Mouse (Mus musculus) heart, embryonic 10.5 days (tissue): ENCODE data around the gene Pbxip1. TPM values are rescaled to one million over a fixed set of nuclear protein-coding genes. Genes with fewer than 3 reads are reported as not detected.
A peak's percentile ranks its signal among the peaks of the same experiment; 100 is the strongest.

ENCODE experiments used
- DNase-seq: peaks from one replicate; pipeline ENCODE4 v3.0.0-alpha.2; 2017; ENCODE audit warnings: low spot score
- H3K27ac ChIP-seq: fragments of 300-500 bp; sonication (generic); 2 replicates; pipeline ENCODE4 v1.5.1; 2016; ENCODE audit warnings: mild to moderate bottlenecking
- H3K27me3 ChIP-seq: fragments of 300-500 bp; sonication (generic); 2 replicates; pipeline ENCODE4 v1.6.1; 2016; ENCODE audit warnings: mild to moderate bottlenecking; ENCODE audit not compliant: poor library complexity, insufficient read depth, severe bottlenecking
- H3K36me3 ChIP-seq: fragments of 300-500 bp; sonication (generic); 2 replicates; pipeline ENCODE4 v1.6.1; 2016; ENCODE audit warnings: mild to moderate bottlenecking, moderate library complexity
- H3K4me1 ChIP-seq: fragments of 300-500 bp; sonication (generic); 2 replicates; pipeline ENCODE4 v1.6.1; 2016; ENCODE audit warnings: mild to moderate bottlenecking
- H3K4me3 ChIP-seq: fragments of 300-500 bp; sonication (generic); 2 replicates; pipeline ENCODE4 v1.5.1; 2016; ENCODE audit warnings: mild to moderate bottlenecking, moderate library complexity
- H3K9me3 ChIP-seq: fragments of 300-500 bp; sonication (generic); 2 replicates; pipeline ENCODE4 v1.6.1; 2016; ENCODE audit warnings: mild to moderate bottlenecking, moderate library complexity
- WGBS: fragments of 180-500 bp; shearing (Covaris S2); methylation state at CpG from one replicate; pipeline ENCODE4 v1.1.7; 2016; 5-methylcytosine and 5-hydroxymethylcytosine counted together
- polyA plus RNA-seq: library from polyadenylated mRNA; unstranded; fragments of >200 nt; fragmentation: Nextera tagmentation; extraction: Ambion mirVana; gene quantifications from 2 replicates; pipeline ENCODE4 v1.2.1, GENCODE M21; 2016

Gene Pbxip1
- polyA plus RNA-seq: 46.5 and 68.4 TPM in 2 replicates

DNA sequence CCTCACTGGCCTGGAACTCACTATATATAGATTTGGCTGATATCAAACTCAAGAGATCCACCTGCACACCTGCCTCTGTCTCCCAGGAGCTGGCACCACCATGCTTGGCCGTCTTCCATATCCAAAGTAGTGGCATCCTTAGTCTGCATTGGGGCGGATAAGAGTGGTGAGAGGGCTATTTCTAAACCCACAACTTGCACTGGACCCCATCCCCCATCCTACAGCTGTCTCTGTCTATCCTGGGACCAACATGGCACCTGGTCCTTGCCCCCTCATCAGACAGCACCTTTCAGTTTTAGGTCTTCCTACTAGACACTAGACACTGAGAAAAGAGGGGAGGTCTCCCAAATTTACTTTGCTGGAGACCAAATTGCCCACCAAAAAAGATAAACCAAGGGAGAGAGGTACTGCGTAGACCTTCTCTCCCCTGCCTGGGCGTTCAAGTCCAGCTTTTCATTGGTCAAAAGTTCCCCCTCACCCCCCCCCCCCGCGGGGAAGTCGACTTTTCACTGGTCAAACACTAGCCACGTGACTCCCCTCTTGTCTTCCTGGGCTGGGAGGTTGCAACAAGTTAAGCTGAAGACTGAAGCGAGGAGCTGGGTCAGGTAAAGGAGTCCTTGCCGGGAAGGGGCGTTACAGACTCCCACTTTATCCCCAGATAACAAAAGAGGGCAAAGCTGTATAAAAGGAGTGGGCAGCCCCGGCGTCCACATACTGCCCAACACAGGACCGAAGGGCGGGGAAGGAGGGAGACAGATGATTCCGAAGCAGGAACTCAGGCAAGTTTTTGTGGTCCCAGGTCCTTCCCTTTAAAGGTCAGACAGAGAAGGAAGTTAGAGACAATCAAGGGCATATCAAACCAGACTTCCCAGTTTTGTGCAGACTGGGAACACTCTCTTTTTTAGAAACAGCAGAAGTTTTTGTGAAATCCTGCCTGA, at the start of gene Pbxip1:
Pbxip1 (plus strand) TSS at position 531 of the 938 bp plus-strand sequence.
- H3K27me3 ChIP-seq: no peaks in the 10 kb centered on the region
- H3K4me3 ChIP-seq: peak within 1 kb of the TSS; percentile 71
- peak within 1 kb of the TSS; percentile 92 for H3K27ac ChIP-seq
- 4% methylated on average over 16 of the region's 16 CpGs for whole genome bisulfite sequencing
- peak; percentile 96 for DNase-seq
- H3K4me1 ChIP-seq: peaks cover 41% of the 10 kb centered on the region
- H3K36me3 ChIP-seq: peaks cover 49% of the 10 kb centered on the region
- no peaks in the 10 kb centered on the region for H3K9me3 ChIP-seq

DNA sequence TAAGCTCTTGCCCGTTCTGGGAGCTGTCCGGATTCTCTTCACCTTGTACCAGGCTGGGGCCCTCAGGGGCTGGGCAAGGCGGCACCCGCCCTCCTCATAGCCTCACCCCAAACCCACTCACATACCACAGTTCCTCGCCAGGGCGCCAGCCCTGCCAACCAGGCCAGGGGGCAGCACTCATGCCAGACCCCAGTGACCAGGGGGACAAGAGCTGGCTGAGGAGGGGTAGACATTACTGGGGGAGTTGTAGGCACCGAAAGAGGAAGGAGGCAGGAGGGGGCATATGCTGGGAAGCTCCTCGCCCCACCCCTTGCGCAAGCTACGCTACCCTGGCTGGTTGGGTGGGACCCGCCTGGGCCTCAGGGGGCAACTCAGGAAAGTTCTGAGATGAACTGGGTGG, 48.9 kb upstream of the Pbxip1 start:
- Histone ChIP-seq H3K4me3 (0 out of 2 replicates have a peak overlapping the region, but pooled peaks have one; percentile 6), H3K27ac (peak overlapping the region; percentile 57; the same call in 1 of the 2 replicates), H3K4me1 (peaks cover 72% of the 10 kb centered on the region), H3K9me3 (no peaks in the 10 kb centered on the region), H3K27me3 (peaks cover 12% of the 10 kb centered on the region), H3K36me3 (no peaks in the 10 kb centered on the region)
- 76% methylated on average over 11 of the region's 11 CpGs for WGBS
- DNase-seq: no peak

DNA sequence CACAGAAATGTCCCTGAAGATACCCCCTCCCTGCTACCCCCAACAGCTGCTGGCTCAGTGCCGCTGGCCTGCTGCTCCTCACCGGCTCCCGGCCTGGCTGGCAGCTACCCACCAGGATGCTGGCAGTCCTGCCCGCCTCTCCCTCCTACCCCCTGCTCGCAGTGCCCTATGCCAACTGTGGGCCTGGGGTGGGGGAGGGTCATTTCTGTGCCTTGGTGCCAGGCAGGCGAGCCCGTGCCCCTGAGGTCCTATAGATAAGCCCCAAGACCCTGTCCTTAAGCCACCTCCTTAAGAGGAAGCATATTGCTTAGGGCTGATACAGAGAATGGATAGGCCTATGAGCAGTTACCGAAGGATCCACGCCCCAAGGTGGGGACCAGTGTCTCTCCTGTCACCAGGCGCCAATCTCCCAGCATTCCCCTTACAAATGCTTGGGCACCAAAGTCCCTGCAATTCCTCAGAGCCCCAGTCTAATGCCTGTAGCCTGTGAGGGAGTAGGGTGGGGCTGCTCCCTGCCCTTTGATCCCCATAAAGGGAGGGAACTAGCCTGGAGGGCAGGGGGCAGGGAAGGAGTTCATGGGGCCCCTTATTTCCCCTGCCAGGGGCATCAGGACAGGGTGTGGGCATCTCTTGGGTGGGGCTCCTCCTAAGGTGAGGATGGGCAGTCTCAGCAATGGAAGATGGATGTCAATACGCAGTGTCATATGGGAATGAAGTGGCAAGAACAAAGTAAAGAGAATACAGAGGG, 48.2 kb upstream of the Pbxip1 start:
- peaks cover 78% of the 10 kb centered on the region for H3K4me1 ChIP-seq
- WGBS: 74% methylated on average over 11 of the region's 11 CpGs
- H3K27me3 ChIP-seq: peaks cover 12% of the 10 kb centered on the region
- no peaks in the 10 kb centered on the region for H3K36me3 ChIP-seq
- DNase-seq: no peak
- H3K9me3 ChIP-seq: no peaks in the 10 kb centered on the region
- H3K27ac ChIP-seq: no peak overlapping the region
- H3K4me3 ChIP-seq: 0 out of 2 replicates have a peak overlapping the region, but pooled peaks have one; percentile 27

GRCm38 (mm10) chr3:89388901-89389740, 47.4 kb upstream of the Pbxip1 start:
- Histone ChIP-seq H3K36me3 (no peaks in the 10 kb centered on the region), H3K4me3 (no peak overlapping the region), H3K9me3 (no peaks in the 10 kb centered on the region), H3K27me3 (peaks cover 12% of the 10 kb centered on the region), H3K27ac (peak overlapping the region; percentile 22; the same call in 1 of the 2 replicates), H3K4me1 (peaks cover 84% of the 10 kb centered on the region)
- DNase-seq: no peak
- 45% methylated on average over 6 of the region's 6 CpGs for WGBS

DNA sequence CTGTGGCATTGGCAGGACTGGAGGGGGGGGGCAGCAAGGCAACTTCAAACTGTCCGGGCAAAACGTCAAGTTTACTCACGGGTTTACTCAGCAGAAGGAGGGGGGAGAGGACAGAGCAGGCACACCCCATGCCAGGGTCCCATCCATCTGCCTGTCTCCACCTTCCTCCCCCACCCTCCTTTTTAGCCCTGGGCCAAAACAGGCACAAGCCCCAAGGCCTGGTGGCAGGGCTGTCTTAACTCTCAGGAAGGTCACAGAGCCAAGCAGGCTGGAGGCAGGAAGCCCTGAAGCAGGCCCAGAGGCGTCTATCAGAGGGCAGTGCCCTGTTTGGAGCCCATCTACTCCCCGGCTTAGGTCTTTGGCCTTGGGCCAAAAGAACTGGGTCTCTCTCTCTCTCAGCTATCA, 46.4 kb upstream of the Pbxip1 start:
- H3K27me3 ChIP-seq: peaks cover 12% of the 10 kb centered on the region
- H3K9me3 ChIP-seq: no peaks in the 10 kb centered on the region
- peak overlapping the region; percentile 79; the same call in 1 of the 2 replicates for H3K4me3 ChIP-seq
- DNase-seq: no peak
- H3K27ac ChIP-seq: peak overlapping the region; percentile 56
- no peaks in the 10 kb centered on the region for H3K36me3 ChIP-seq
- whole genome bisulfite sequencing: 62% methylated on average over 5 of the region's 5 CpGs
- H3K4me1 ChIP-seq: peaks cover 84% of the 10 kb centered on the region

DNA sequence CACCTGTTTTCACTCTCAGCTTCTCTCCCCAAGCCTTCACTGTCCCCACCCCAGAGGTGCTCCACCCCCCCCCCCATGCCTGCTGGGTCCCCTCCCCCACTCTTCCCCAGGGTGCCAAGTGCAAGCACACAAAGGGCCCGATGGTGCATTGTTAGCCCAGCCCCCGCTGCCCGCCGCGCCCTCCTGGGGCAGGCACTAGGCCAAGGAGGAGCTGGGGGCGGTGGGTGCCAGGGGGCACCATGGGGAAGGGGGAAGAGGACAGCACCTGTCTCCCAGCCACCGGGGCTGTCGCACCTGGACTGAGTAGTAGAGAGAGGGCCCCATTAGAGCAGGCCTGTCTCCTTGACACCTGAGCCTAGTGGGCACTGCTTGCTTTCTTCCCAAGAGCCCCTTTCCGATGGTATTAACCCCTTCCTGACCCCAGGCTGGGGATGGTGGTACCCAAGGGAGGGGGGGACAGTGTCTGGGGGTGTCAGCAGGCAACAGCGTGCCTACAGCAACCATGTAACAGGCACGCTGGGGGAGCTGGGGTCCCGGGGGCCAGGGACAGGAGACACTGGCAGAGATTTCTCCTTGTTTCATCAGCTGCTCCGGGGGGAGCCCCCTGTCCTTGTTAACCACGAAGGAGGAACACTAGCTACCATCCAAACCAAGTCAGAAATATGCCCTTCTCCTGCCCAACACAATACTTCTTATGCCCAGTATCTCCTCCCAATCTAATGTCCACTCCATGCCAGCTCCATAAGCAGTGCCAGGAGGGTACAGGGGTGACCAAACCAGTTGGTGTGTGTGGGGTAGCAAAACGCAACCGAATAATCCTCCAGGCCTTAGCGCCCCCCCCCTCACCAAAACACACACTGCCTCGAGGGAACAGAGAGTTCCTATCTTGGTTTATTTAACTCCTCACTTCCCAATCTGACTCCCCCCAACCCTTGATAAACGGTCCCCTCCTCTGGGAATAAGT, 45.5 kb upstream of the Pbxip1 start:
- Histone ChIP-seq H3K9me3 (no peaks in the 10 kb centered on the region), H3K4me3 (peak overlapping the region; percentile 79), H3K4me1 (peaks cover 86% of the 10 kb centered on the region), H3K27ac (peak overlapping the region; percentile 93), H3K36me3 (no peaks in the 10 kb centered on the region), H3K27me3 (peaks cover 9% of the 10 kb centered on the region)
- no peak for DNase-seq
- 15% methylated on average over 19 of the region's 19 CpGs for WGBS

DNA sequence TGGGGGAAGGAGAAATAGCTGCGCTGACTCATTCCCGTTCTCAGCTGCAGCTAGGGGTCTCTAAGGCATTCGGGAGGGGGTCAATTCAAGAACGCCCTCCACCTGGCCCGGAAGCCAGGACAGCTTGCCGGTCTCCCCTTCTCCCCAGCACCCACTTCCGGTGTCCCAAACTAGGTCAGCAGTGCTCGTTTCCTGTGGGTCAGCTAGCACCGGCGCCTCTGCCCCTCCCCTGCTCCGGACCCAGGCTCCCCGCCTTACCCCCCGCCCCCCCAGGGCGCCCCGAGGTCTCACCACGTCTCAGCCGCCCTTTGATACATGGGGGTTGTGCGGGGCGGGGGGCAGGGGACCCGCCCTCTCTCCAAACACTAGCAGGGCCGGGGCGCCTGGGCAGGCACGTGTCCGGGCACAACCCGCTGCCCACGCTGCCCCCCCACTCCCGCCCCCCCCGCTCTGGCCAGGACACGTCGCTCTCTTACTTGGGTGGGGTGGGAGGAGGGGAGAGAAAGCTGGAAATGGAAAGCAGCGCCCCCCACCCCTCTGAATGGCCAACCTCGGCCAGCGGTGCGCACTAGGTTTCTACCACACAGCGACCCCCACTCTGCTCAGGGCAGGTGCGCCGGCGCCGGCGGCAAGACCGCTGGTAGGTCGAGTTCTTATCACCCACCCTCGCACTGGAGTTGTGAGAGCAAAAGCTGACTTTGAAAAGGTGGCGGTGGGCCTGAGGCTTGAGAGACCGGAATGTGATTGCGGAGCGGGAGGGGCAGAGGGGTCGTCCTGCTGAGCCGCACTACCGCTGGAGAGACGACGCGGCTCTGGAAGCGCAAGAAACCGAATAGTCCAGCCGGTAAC, 44.6 kb upstream of the Pbxip1 start:
- Histone ChIP-seq H3K27me3 (peaks cover 9% of the 10 kb centered on the region), H3K27ac (peak overlapping the region; percentile 93), H3K36me3 (no peaks in the 10 kb centered on the region), H3K9me3 (no peaks in the 10 kb centered on the region), H3K4me3 (peak overlapping the region; percentile 79), H3K4me1 (peaks cover 93% of the 10 kb centered on the region)
- DNase-seq: no peak
- WGBS: under 1% methylated on average over 55 of the region's 56 CpGs

DNA sequence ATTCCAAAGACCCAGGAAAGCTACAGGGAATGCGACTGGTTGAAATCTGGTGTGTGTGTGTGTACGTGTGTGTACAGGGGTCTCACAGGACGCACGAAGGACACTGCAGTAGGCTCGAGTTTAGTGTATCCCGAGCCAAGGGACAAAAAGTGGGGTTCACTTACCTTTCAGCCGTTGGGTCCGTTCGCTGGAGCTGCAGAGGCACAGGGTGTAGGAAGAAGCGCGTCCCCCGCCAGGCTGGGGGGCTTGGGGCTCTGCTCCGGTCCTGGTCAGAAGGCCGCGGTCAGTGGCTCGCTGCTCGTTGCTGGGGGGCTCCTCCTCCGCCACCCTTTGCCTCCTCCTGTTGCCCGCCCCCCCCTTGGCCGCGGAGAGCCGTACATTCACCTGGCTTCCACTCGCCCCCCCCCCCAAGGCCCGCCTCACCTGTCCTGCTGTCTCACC, 43.6 kb upstream of the Pbxip1 start:
- Histone ChIP-seq H3K4me3 (peak overlapping the region; percentile 79), H3K27me3 (peaks cover 5% of the 10 kb centered on the region; the same call in 1 of the 2 replicates), H3K4me1 (peaks cover 85% of the 10 kb centered on the region), H3K9me3 (no peaks in the 10 kb centered on the region), H3K27ac (peak overlapping the region; percentile 93), H3K36me3 (no peaks in the 10 kb centered on the region)
- DNase-seq: no peak
- under 1% methylated on average over 24 of the region's 24 CpGs for WGBS

DNA sequence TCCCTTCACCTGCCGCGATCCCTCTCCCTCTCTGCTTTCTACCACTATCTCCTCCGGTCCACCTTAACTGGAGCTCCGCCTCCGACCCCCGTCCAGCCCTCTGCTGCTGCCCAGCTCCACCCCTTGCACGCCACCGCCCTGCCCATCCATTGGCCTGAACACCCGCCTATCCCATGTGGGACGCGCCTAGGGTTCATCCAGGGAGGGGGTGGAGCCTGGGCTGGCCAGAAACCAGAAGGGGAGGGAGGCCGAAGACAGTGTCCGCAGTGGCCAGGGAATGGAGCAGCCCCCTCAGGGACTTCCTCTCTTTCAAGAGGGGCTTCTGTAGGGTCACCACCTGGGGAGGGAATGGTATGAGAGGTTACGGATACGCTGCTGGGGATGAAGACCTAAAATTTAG, 42.9 kb upstream of the Pbxip1 start:
- H3K27ac ChIP-seq: peak overlapping the region; percentile 93
- H3K36me3 ChIP-seq: no peaks in the 10 kb centered on the region
- H3K4me1 ChIP-seq: peaks cover 78% of the 10 kb centered on the region
- H3K27me3 ChIP-seq: peaks cover 5% of the 10 kb centered on the region; the same call in 1 of the 2 replicates
- WGBS: 0% methylated on average over 15 of the region's 15 CpGs
- peak overlapping the region; percentile 79 for H3K4me3 ChIP-seq
- no peaks in the 10 kb centered on the region for H3K9me3 ChIP-seq
- peak; percentile 99 for DNase-seq

GRCm38 (mm10) chr3:89394006-89394893, 42.3 kb upstream of the Pbxip1 start, which contains the start of gene Zbtb7b:
Gene Zbtb7b (minus strand): TSS chr3:89394776.
- DNase-seq: peak; percentile 91
- Histone ChIP-seq H3K9me3 (no peaks in the 10 kb centered on the region), H3K4me1 (peaks cover 71% of the 10 kb centered on the region), H3K27me3 (peaks cover 5% of the 10 kb centered on the region; the same call in 1 of the 2 replicates), H3K27ac (peak within 1 kb of the TSS; percentile 93), H3K4me3 (peak within 1 kb of the TSS; percentile 79), H3K36me3 (peaks cover 2% of the 10 kb centered on the region; the same call in 1 of the 2 replicates)
- under 1% methylated on average over 38 of the region's 42 CpGs for WGBS
